Mouse (Mus musculus): Measurements from ENCODE around the gene Zap70. TPM values are rescaled to one million over a fixed set of nuclear protein-coding genes. Genes with fewer than 3 reads are reported as not detected.

The Zap70 gene
- polyA plus RNA-seq, 1 experiment from 2014 or later: 2.0 TPM

DNA sequence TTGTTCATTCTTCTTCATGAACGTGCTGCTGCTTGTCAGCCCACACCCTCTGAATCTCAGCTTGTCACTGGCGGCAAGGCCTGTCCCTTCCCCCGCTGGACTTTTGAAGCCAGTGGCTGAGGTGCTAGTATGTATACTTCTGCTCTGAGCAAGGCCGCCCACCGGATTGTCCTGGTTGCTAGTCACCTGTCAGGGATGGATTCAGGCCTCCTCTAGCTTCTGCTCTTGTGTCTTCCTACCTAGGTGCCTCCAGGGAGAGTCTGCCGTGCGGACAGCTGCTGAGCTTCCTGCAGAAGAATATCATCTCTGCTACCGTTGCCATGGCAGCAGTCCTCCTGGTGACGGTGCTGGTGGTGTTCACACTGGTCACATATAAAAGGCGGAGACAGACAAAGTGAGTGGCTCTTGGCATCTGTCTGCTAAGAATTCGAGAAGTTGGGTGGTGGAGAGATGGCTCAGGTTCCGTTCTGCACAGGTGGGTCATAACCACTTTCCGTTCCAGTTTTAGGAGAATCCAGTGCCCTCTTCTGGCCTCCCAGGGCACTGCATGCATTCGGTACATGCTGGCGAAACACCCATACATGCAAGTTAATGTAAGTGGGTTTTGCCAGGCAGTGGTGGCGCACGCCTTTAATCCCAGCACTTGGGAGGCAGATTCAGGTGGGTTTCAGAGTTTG is 17.2 kb upstream of the Zap70 start:
- 23% methylated on average over 17 of the region's 17 CpGs for WGBS
- no peaks in the 10 kb centered on the region for H3K36me3 ChIP-seq (ENCODE audit: control insufficient read depth, insufficient read depth, low read length)
- no peaks in the 10 kb centered on the region for H3K9me3 ChIP-seq (ENCODE audit: control insufficient read depth, low read length)
- DNase-seq: peak; percentile 88
- H3K27me3 ChIP-seq (ENCODE audit: control insufficient read depth, insufficient read depth, low read length): no peaks in the 10 kb centered on the region
- no peak overlapping the region for H3K9ac ChIP-seq (replicated peaks; ENCODE audit: low read length)
- H3K4me3 ChIP-seq (replicated peaks; ENCODE audit: low read depth, low read length): peak overlapping the region; percentile 25
- H3K4me1 ChIP-seq (ENCODE audit: control insufficient read depth, insufficient read depth, low read length): peaks cover 15% of the 10 kb centered on the region
- peak; percentile 60 for ATAC-seq (ENCODE audit: low FRiP score, low TSS enrichment)
- peak overlapping the region; percentile 70 for H3K27ac ChIP-seq (replicated peaks; ENCODE audit: low read depth, low read length)
- H3K4me2 ChIP-seq (ENCODE audit: low read length): peak overlapping the region; percentile 50

DNA sequence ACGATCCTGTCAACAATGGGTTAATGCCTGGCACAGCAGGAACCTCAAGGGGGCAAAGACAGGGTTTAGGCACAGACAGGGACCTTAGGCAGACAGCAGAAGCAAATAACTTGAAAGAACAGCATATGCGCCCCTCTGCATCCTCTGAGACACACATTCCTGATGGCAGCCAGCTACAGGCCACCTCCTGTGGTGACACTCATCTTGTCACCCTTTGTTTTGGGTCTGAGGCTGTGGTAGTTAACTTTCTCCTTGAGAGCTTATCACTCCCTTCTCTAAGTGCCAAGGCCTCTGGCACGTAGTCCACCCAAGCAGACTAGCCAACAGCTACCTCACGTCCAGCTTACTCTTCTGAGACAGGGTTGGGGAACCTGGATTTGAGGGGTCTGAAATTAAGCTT is 15.9 kb upstream of the Zap70 start:
- H3K4me3 ChIP-seq (replicated peaks; ENCODE audit: low read depth, low read length): no peak overlapping the region
- H3K4me2 ChIP-seq (ENCODE audit: low read length): no peak overlapping the region
- ATAC-seq (ENCODE audit: low FRiP score, low TSS enrichment): no peak
- H3K27me3 ChIP-seq (ENCODE audit: control insufficient read depth, insufficient read depth, low read length): no peaks in the 10 kb centered on the region
- H3K4me1 ChIP-seq (ENCODE audit: control insufficient read depth, insufficient read depth, low read length): peaks cover 15% of the 10 kb centered on the region
- H3K9ac ChIP-seq (replicated peaks; ENCODE audit: low read length): no peak overlapping the region
- 37% methylated on average over 4 of the region's 4 CpGs for WGBS
- H3K36me3 ChIP-seq (ENCODE audit: control insufficient read depth, insufficient read depth, low read length): no peaks in the 10 kb centered on the region
- DNase-seq: no peak
- no peaks in the 10 kb centered on the region for H3K9me3 ChIP-seq (ENCODE audit: control insufficient read depth, low read length)
- H3K27ac ChIP-seq (replicated peaks; ENCODE audit: low read depth, low read length): no peak overlapping the region

DNA sequence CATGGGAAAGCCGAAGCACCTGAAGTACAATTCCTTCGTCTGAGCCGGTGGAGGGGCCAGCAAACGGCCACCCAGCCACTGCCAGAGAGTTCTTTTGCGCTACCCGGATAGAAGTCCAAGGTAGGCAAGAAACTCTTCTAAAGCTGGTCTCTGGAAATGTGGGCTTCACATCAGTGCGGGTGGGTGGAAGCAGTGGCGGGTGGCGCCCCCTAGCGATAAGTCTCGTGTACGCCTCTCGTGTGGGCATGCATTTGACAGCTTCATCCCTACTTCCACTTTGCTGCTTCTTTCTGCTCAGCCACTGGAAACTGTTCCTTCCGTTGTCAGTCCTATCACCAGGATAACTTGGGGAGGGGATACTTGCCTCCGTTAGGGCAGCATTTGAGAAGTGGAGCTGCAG is 15.1 kb upstream of the Zap70 start:
- DNase-seq (peak; percentile 47), ATAC-seq (ENCODE audit: low FRiP score, low TSS enrichment) (no peak)
- H3K4me2 ChIP-seq (ENCODE audit: low read length): no peak overlapping the region
- H3K36me3 ChIP-seq (ENCODE audit: control insufficient read depth, insufficient read depth, low read length): no peaks in the 10 kb centered on the region
- 42% methylated on average over 15 of the region's 15 CpGs for WGBS
- H3K4me3 ChIP-seq (replicated peaks; ENCODE audit: low read depth, low read length): no peak overlapping the region
- no peak overlapping the region for H3K9ac ChIP-seq (replicated peaks; ENCODE audit: low read length)
- H3K27me3 ChIP-seq (ENCODE audit: control insufficient read depth, insufficient read depth, low read length): no peaks in the 10 kb centered on the region
- peaks cover 15% of the 10 kb centered on the region for H3K4me1 ChIP-seq (ENCODE audit: control insufficient read depth, insufficient read depth, low read length)
- no peak overlapping the region for H3K27ac ChIP-seq (replicated peaks; ENCODE audit: low read depth, low read length)
- no peaks in the 10 kb centered on the region for H3K9me3 ChIP-seq (ENCODE audit: control insufficient read depth, low read length)

DNA sequence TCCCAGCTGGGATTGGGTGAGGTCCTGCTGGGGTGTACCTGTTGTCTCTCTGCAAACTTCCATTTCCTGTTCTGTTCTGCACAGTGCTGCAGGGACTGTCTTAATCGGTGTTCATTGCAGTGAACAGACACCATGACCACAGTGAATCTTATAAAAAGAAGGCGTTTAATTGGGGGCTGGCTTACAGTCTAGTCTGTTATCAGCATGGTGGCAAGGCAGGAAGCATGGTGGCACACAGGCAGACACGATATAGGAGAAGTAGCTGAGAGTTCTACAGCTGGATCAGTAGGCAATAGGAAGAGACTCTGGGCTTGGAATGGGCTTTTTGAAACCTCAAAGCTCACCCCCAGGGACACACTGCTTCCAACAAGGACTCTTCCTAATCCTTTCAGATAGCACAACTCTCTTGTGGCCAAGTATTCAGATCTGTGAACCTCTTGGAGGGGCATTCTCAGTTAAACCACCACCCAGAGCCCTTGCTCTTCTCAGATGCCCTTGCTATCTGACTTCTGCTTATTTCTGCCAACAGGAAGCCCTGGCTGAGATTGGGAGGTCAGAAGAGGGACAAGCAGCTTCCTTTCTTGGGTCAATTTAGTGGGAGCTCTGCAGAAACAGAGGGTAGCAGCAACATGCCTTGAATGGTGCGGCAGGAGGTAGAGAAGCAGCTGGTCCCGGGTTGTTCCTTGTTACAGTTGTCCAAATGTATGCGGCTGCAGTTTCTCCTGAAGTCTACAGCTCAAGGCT is 7.5 kb upstream of the Zap70 start:
- ATAC-seq (ENCODE audit: low FRiP score, low TSS enrichment) (no peak), DNase-seq (no peak)
- Histone ChIP-seq H3K4me1 (ENCODE audit: control insufficient read depth, insufficient read depth, low read length) (no peaks in the 10 kb centered on the region), H3K27ac (replicated peaks; ENCODE audit: low read depth, low read length) (no peak overlapping the region), H3K9ac (replicated peaks; ENCODE audit: low read length) (no peak overlapping the region), H3K4me2 (ENCODE audit: low read length) (no peak overlapping the region), H3K36me3 (ENCODE audit: control insufficient read depth, insufficient read depth, low read length) (no peaks in the 10 kb centered on the region), H3K4me3 (replicated peaks; ENCODE audit: low read depth, low read length) (no peak overlapping the region), H3K9me3 (ENCODE audit: control insufficient read depth, low read length) (no peaks in the 10 kb centered on the region), H3K27me3 (ENCODE audit: control insufficient read depth, insufficient read depth, low read length) (no peaks in the 10 kb centered on the region)
- 81% methylated on average over 6 of the region's 6 CpGs for WGBS

DNA sequence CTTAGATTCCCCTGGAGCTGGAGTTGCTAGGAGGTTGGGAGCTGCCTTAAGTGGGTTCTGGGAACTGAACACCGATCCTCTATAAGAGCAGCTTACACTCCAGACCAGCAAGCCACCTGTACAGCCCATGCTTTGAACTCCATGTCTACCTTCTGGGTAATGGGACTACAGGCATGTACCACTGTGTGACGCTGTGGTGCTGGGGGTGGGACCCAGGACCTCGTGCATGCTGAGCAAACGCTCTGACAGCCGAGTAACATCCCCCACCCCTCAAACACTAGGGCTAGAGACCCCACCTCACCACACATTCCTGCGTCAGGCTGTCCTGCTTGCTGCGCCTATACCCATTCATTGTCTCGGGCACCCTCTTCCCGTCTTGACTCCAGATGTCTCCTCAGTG is 3.0 kb upstream of the Zap70 start:
- H3K4me2 ChIP-seq (ENCODE audit: low read length): no peak overlapping the region
- H3K36me3 ChIP-seq (ENCODE audit: control insufficient read depth, insufficient read depth, low read length): no peaks in the 10 kb centered on the region
- no peak overlapping the region for H3K4me3 ChIP-seq (replicated peaks; ENCODE audit: low read depth, low read length)
- DNase-seq: no peak
- no peak for ATAC-seq (ENCODE audit: low FRiP score, low TSS enrichment)
- no peak overlapping the region for H3K9ac ChIP-seq (replicated peaks; ENCODE audit: low read length)
- H3K9me3 ChIP-seq (ENCODE audit: control insufficient read depth, low read length): no peaks in the 10 kb centered on the region
- H3K4me1 ChIP-seq (ENCODE audit: control insufficient read depth, insufficient read depth, low read length): no peaks in the 10 kb centered on the region
- no peaks in the 10 kb centered on the region for H3K27me3 ChIP-seq (ENCODE audit: control insufficient read depth, insufficient read depth, low read length)
- 81% methylated on average over 9 of the region's 9 CpGs for WGBS
- no peak overlapping the region for H3K27ac ChIP-seq (replicated peaks; ENCODE audit: low read depth, low read length)

DNA sequence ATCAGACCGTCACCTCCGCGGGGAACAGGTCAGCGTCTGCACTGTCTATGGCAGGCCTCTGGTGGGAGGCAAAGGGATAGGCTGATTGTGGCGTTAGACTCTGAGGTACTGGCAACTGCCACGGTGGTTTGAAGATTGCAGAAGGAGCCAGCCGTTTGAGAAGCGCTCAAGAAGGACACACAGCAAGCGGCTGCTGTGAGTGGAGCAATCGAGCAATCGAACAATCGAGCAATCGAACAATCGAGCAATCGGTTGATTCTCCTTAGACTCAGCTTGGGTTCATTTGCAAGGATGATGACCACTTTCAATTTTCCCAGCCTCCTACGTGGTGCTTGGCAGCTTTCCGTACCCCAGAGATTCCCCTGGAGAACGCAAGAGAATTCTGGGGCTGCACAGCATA is 2.5 kb upstream of the Zap70 start:
- ATAC-seq (ENCODE audit: low FRiP score, low TSS enrichment): no peak
- DNase-seq: no peak
- Histone ChIP-seq H3K36me3 (ENCODE audit: control insufficient read depth, insufficient read depth, low read length) (no peaks in the 10 kb centered on the region), H3K4me3 (replicated peaks; ENCODE audit: low read depth, low read length) (no peak overlapping the region), H3K9me3 (ENCODE audit: control insufficient read depth, low read length) (no peaks in the 10 kb centered on the region), H3K4me2 (ENCODE audit: low read length) (no peak overlapping the region), H3K27ac (replicated peaks; ENCODE audit: low read depth, low read length) (no peak overlapping the region), H3K4me1 (ENCODE audit: control insufficient read depth, insufficient read depth, low read length) (no peaks in the 10 kb centered on the region), H3K27me3 (ENCODE audit: control insufficient read depth, insufficient read depth, low read length) (no peaks in the 10 kb centered on the region), H3K9ac (replicated peaks; ENCODE audit: low read length) (no peak overlapping the region)
- 87% methylated on average over 18 of the region's 18 CpGs for WGBS

DNA sequence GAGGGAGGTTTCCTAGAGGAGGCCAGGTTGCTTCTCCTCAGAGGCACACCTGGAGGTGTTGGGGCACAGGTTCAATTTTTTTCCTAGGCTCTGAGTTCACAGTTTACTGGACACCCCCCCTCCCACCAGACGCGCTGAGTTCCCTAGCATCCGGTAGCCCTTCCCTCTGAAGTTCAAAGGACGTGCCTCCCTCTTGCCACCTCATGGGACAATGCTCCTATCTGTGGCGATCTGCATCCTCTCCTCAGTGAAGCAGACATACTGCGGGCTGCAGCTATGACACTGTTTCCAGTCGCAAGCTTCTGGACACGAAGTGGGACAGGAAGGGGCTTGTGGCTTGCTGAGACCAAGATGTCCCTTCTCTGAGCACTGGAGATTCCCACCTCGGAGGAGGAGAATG is 1.2 kb upstream of the Zap70 start:
- no peak overlapping the region for H3K27ac ChIP-seq (replicated peaks; ENCODE audit: low read depth, low read length)
- 86% methylated on average over 9 of the region's 9 CpGs for WGBS
- H3K36me3 ChIP-seq (ENCODE audit: control insufficient read depth, insufficient read depth, low read length): no peaks in the 10 kb centered on the region
- DNase-seq: no peak
- H3K4me2 ChIP-seq (ENCODE audit: low read length): no peak overlapping the region
- no peak for ATAC-seq (ENCODE audit: low FRiP score, low TSS enrichment)
- H3K9ac ChIP-seq (replicated peaks; ENCODE audit: low read length): no peak overlapping the region
- no peaks in the 10 kb centered on the region for H3K9me3 ChIP-seq (ENCODE audit: control insufficient read depth, low read length)
- no peaks in the 10 kb centered on the region for H3K4me1 ChIP-seq (ENCODE audit: control insufficient read depth, insufficient read depth, low read length)
- H3K4me3 ChIP-seq (replicated peaks; ENCODE audit: low read depth, low read length): no peak overlapping the region
- no peaks in the 10 kb centered on the region for H3K27me3 ChIP-seq (ENCODE audit: control insufficient read depth, insufficient read depth, low read length)

DNA sequence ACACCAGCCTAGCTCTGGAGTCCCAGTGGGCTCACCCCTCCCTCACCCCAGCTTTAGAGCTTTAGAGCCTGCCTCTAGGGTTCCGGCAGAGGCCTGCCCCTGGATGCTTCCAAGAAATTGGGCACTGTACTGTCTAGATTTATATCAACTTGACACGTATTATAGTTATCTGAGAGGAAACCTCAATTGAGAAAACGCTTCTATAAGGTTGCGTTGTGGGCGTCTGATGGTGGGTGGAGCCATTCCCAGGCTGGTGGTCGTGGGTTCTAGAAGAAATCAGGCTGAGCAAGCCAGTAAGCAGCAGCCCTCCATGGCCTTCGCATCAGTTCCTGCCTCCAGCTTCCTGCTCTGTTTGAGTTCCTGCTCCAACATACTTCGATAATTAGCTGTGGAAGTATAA is 537 bp upstream of the Zap70 start:
- Histone ChIP-seq H3K36me3 (ENCODE audit: control insufficient read depth, insufficient read depth, low read length) (no peaks in the 10 kb centered on the region), H3K4me1 (ENCODE audit: control insufficient read depth, insufficient read depth, low read length) (no peaks in the 10 kb centered on the region), H3K4me3 (replicated peaks; ENCODE audit: low read depth, low read length) (no peak overlapping the region), H3K9ac (replicated peaks; ENCODE audit: low read length) (no peak overlapping the region), H3K9me3 (ENCODE audit: control insufficient read depth, low read length) (no peaks in the 10 kb centered on the region), H3K27me3 (ENCODE audit: control insufficient read depth, insufficient read depth, low read length) (no peaks in the 10 kb centered on the region), H3K27ac (replicated peaks; ENCODE audit: low read depth, low read length) (no peak overlapping the region), H3K4me2 (ENCODE audit: low read length) (no peak overlapping the region)
- no peak for ATAC-seq (ENCODE audit: low FRiP score, low TSS enrichment)
- WGBS: 90% methylated on average over 8 of the region's 8 CpGs
- no peak for DNase-seq

Measured in midbrain, embryonic 14.5 days (tissue).